Mouse (Mus musculus) C2C12 (cell line): ENCODE data around the gene Zfp618.

ENCODE experiments used
- CTCF ChIP-seq: IDR thresholded peaks from one replicate; pipeline ENCODE4 v1.5.1; 2011; ENCODE audit not compliant: control insufficient read depth, insufficient read depth, insufficient read length
- MYOD1 ChIP-seq: IDR thresholded peaks from one replicate; pipeline ENCODE4 v1.6.1; 2011; ENCODE audit warnings: low read depth; ENCODE audit not compliant: control insufficient read depth, insufficient read length
- USF1 ChIP-seq: IDR thresholded peaks from one replicate; pipeline ENCODE4 v1.6.1; 2011; ENCODE audit warnings: low read depth, mild to moderate bottlenecking, control low read depth, moderate library complexity

DNA sequence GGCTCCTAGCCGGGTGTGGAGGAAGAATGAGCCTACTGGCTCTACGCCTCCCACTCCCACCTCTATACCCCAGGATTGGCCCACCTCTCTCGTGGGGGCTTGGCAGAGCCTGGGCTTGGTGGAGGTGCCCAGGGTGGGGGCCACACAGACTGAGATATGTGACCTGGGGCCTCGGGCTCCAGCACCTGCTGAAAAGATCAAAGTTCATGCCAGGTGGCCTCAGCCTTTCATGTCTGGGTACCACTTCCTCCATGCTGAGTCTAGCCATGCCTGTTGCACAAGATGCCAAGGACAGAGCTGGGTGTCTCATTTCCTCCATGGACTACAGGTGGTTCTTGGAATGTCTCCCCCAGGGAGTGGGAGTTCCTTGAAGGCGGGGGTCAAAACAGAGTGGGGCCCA, 200.9 kb downstream of the Zfp618 start:
- TF ChIP-seq CTCF (no peak), USF1 (no peak), MYOD1 (no peak)
